Mouse (Mus musculus) cortical plate, adult 2 months (tissue): ENCODE measurements around the gene Slc1a1.

Experiments used
- CTCF ChIP-seq: fragments of 200-500 bp; IDR thresholded peaks from 2 replicates; pipeline ENCODE4 v1.5.1; 2011; ENCODE audit warnings: mild to moderate bottlenecking, control low read depth, low read length; ENCODE audit not compliant: insufficient read depth; ENCODE audit errors: extremely low read depth
- POLR2A ChIP-seq: fragments of 200-500 bp; IDR thresholded peaks from 2 replicates; pipeline ENCODE4 v1.6.1; 2011; ENCODE audit warnings: mild to moderate bottlenecking, low read length, control low read depth; ENCODE audit not compliant: insufficient read depth; ENCODE audit errors: extremely low read depth

- TF ChIP-seq POLR2A (no peak), CTCF (no peak)
Observed at GRCm38 (mm10) chr19:28934897-28935296, 100.0 kb downstream of the Slc1a1 start.
